Mouse (Mus musculus) forebrain, embryonic 13.5 days (tissue): ENCODE data around the gene Lsp1. TPM values are rescaled to one million over a fixed set of nuclear protein-coding genes. Genes with fewer than 3 reads are reported as not detected.

ENCODE experiments used
- ATAC-seq: fragments of 200-750 bp; cut with Nextera tagmentation; 2 replicates; pipeline ENCODE4 v1.8.0; 2017
- H3K27ac ChIP-seq: fragments of 300-500 bp; sonication (generic); 2 replicates; pipeline ENCODE4 v1.5.1; 2015; ENCODE audit warnings: inconsistent platforms, mild to moderate bottlenecking, moderate library complexity
- H3K27me3 ChIP-seq: fragments of 300-500 bp; sonication (generic); 2 replicates; pipeline ENCODE4 v1.6.1; 2015; ENCODE audit warnings: mild to moderate bottlenecking, inconsistent platforms
- H3K36me3 ChIP-seq: fragments of 300-500 bp; sonication (generic); 2 replicates; pipeline ENCODE4 v1.6.1; 2015; ENCODE audit warnings: mild to moderate bottlenecking, inconsistent platforms; ENCODE audit not compliant: poor library complexity, severe bottlenecking
- H3K4me1 ChIP-seq: fragments of 300-500 bp; sonication (generic); 2 replicates; pipeline ENCODE4 v1.6.1; 2015; ENCODE audit warnings: inconsistent platforms
- H3K4me2 ChIP-seq: fragments of 300-500 bp; sonication (generic); 2 replicates; pipeline ENCODE4 v1.6.1; 2015; ENCODE audit warnings: inconsistent platforms, mild to moderate bottlenecking, moderate library complexity
- H3K4me3 ChIP-seq: fragments of 300-500 bp; sonication (generic); 2 replicates; pipeline ENCODE4 v1.5.1; 2015; ENCODE audit warnings: mild to moderate bottlenecking, inconsistent platforms
- H3K9ac ChIP-seq: fragments of 300-500 bp; sonication (generic); 2 replicates; pipeline ENCODE4 v1.6.1; 2015; ENCODE audit warnings: mild to moderate bottlenecking, inconsistent platforms
- H3K9me3 ChIP-seq: fragments of 300-500 bp; sonication (generic); replicated peaks from 2 replicates; pipeline ENCODE4 v1.6.1; 2016; ENCODE audit warnings: inconsistent platforms
- WGBS: fragments of 180-500 bp; shearing (Covaris S2); methylation state at CpG from one replicate; pipeline ENCODE4 v1.1.7; 2015; 5-methylcytosine and 5-hydroxymethylcytosine counted together
- polyA plus RNA-seq: library from polyadenylated mRNA; unstranded; fragments of >200 nt; fragmentation: Nextera tagmentation; extraction: Ambion mirVana; gene quantifications from 2 replicates; pipeline ENCODE4 v1.2.1, GENCODE M21; 2015

Gene Lsp1
- polyA plus RNA-seq, 1 experiment from 2014 or later = 4.2 TPM

- 75% methylated on average over 6 of the region's 6 CpGs for WGBS
- Histone ChIP-seq H3K27ac (no peak overlapping the region), H3K36me3 (no peaks in the 10 kb centered on the region), H3K4me2 (no peak overlapping the region), H3K4me1 (no peaks in the 10 kb centered on the region), H3K27me3 (no peaks in the 10 kb centered on the region), H3K4me3 (no peak overlapping the region), H3K9ac (no peak overlapping the region), H3K9me3 (no peaks in the 10 kb centered on the region)
- no peak for ATAC-seq
Observed at GRCm38 (mm10) chr7:142449038-142449617, 11.5 kb upstream of the Lsp1 start.

- Histone ChIP-seq H3K4me3 (no peak overlapping the region), H3K4me1 (peaks cover 22% of the 10 kb centered on the region), H3K36me3 (no peaks in the 10 kb centered on the region), H3K9me3 (no peaks in the 10 kb centered on the region), H3K9ac (no peak overlapping the region), H3K27me3 (no peaks in the 10 kb centered on the region), H3K4me2 (no peak overlapping the region), H3K27ac (no peak overlapping the region)
- ATAC-seq = no peak
- 17% methylated on average over 1 of the region's 1 CpGs for WGBS
Observed at GRCm38 (mm10) chr7:142454706-142455105, 5.9 kb upstream of the Lsp1 start.

- Histone ChIP-seq H3K9me3 (no peaks in the 10 kb centered on the region), H3K9ac (no peak overlapping the region), H3K27me3 (no peaks in the 10 kb centered on the region), H3K4me1 (peaks cover 22% of the 10 kb centered on the region), H3K36me3 (no peaks in the 10 kb centered on the region), H3K4me2 (no peak overlapping the region), H3K4me3 (no peak overlapping the region), H3K27ac (no peak overlapping the region)
- ATAC-seq = no peak
- 53% methylated on average over 2 of the region's 2 CpGs for WGBS
Observed at GRCm38 (mm10) chr7:142455251-142455650, 5.4 kb upstream of the Lsp1 start.

- Histone ChIP-seq H3K9me3 (no peaks in the 10 kb centered on the region), H3K4me1 (peaks cover 22% of the 10 kb centered on the region), H3K27me3 (no peaks in the 10 kb centered on the region), H3K27ac (peak overlapping the region; percentile 57), H3K9ac (no peak overlapping the region), H3K36me3 (no peaks in the 10 kb centered on the region), H3K4me3 (no peak overlapping the region), H3K4me2 (no peak overlapping the region)
- ATAC-seq = peak; percentile 4; the same call in 1 of the 2 replicates
- WGBS = 81% methylated on average over 3 of the region's 3 CpGs
Observed at GRCm38 (mm10) chr7:142456806-142457205, 3.8 kb upstream of the Lsp1 start.

GRCm38 (mm10) chr7:142457227-142457811, 3.3 kb upstream of the Lsp1 start:
- 16% methylated on average over 3 of the region's 3 CpGs for WGBS
- H3K4me3 ChIP-seq = no peak overlapping the region
- peak; percentile 79 for ATAC-seq

GRCm38 (mm10) chr7:142458026-142458425, 2.6 kb upstream of the Lsp1 start:
- WGBS = 30% methylated on average over 2 of the region's 2 CpGs
- peak overlapping the region; percentile 60 for H3K27ac ChIP-seq
- H3K27me3 ChIP-seq = no peaks in the 10 kb centered on the region
- H3K4me3 ChIP-seq = no peak overlapping the region
- H3K9me3 ChIP-seq = no peaks in the 10 kb centered on the region
- no peaks in the 10 kb centered on the region for H3K36me3 ChIP-seq
- H3K4me2 ChIP-seq = no peak overlapping the region
- H3K4me1 ChIP-seq = peaks cover 22% of the 10 kb centered on the region
- H3K9ac ChIP-seq = no peak overlapping the region
- no peak for ATAC-seq

More at GRCm38 (mm10) chr7:142457227-142457811, 3.3 kb upstream of the Lsp1 start:
- Histone ChIP-seq H3K36me3 (no peaks in the 10 kb centered on the region), H3K9ac (no peak overlapping the region), H3K4me2 (no peak overlapping the region), H3K27me3 (no peaks in the 10 kb centered on the region), H3K27ac (peak overlapping the region; percentile 60), H3K9me3 (no peaks in the 10 kb centered on the region), H3K4me1 (peaks cover 22% of the 10 kb centered on the region)

- 90% methylated on average over 5 of the region's 5 CpGs for WGBS
- no peaks in the 10 kb centered on the region for H3K9me3 ChIP-seq
- no peak overlapping the region for H3K27ac ChIP-seq
- no peak overlapping the region for H3K4me3 ChIP-seq
- ATAC-seq = no peak
- no peaks in the 10 kb centered on the region for H3K36me3 ChIP-seq
- H3K27me3 ChIP-seq = no peaks in the 10 kb centered on the region
- H3K4me2 ChIP-seq = no peak overlapping the region
- H3K9ac ChIP-seq = no peak overlapping the region
- peaks cover 22% of the 10 kb centered on the region for H3K4me1 ChIP-seq
Observed at GRCm38 (mm10) chr7:142458676-142459298, 1.8 kb upstream of the Lsp1 start.

- H3K27ac ChIP-seq = no peak overlapping the region
- no peak overlapping the region for H3K4me3 ChIP-seq
- H3K9me3 ChIP-seq = no peaks in the 10 kb centered on the region
- no peak overlapping the region for H3K9ac ChIP-seq
- H3K27me3 ChIP-seq = no peaks in the 10 kb centered on the region
- H3K4me1 ChIP-seq = peaks cover 22% of the 10 kb centered on the region
- no peak for ATAC-seq
- H3K36me3 ChIP-seq = no peaks in the 10 kb centered on the region
- WGBS = 89% methylated on average over 2 of the region's 2 CpGs
- no peak overlapping the region for H3K4me2 ChIP-seq
Observed at GRCm38 (mm10) chr7:142459299-142459691, 1.3 kb upstream of the Lsp1 start.

GRCm38 (mm10) chr7:142461446-142461845, 837 bp downstream of the Lsp1 start:
- Histone ChIP-seq H3K27ac (no peak overlapping the region), H3K9ac (no peak overlapping the region), H3K4me2 (no peak overlapping the region), H3K27me3 (no peaks in the 10 kb centered on the region), H3K4me1 (peaks cover 18% of the 10 kb centered on the region), H3K9me3 (no peaks in the 10 kb centered on the region), H3K4me3 (no peak overlapping the region), H3K36me3 (no peaks in the 10 kb centered on the region)
- ATAC-seq = no peak
- 90% methylated on average over 2 of the region's 2 CpGs for WGBS

- no peak overlapping the region for H3K4me3 ChIP-seq
- no peaks in the 10 kb centered on the region for H3K36me3 ChIP-seq
- no peak overlapping the region for H3K9ac ChIP-seq
- H3K9me3 ChIP-seq = no peaks in the 10 kb centered on the region
- H3K4me1 ChIP-seq = peaks cover 11% of the 10 kb centered on the region
- H3K27me3 ChIP-seq = no peaks in the 10 kb centered on the region
- no peak overlapping the region for H3K4me2 ChIP-seq
- H3K27ac ChIP-seq = no peak overlapping the region
- ATAC-seq = no peak
- WGBS = 90% methylated on average over 6 of the region's 6 CpGs
Observed at GRCm38 (mm10) chr7:142462190-142462589, 1.6 kb downstream of the Lsp1 start.

GRCm38 (mm10) chr7:142462594-142463078, 2.0 kb downstream of the Lsp1 start:
- H3K4me2 ChIP-seq = no peak overlapping the region
- no peaks in the 10 kb centered on the region for H3K9me3 ChIP-seq
- 81% methylated on average over 4 of the region's 4 CpGs for WGBS
- no peaks in the 10 kb centered on the region for H3K36me3 ChIP-seq
- peaks cover 7% of the 10 kb centered on the region for H3K4me1 ChIP-seq
- no peak for ATAC-seq
- H3K27me3 ChIP-seq = no peaks in the 10 kb centered on the region
- H3K27ac ChIP-seq = no peak overlapping the region
- H3K9ac ChIP-seq = no peak overlapping the region
- no peak overlapping the region for H3K4me3 ChIP-seq

GRCm38 (mm10) chr7:142470171-142470691, 9.6 kb downstream of the Lsp1 start:
- H3K27ac ChIP-seq = no peak overlapping the region
- H3K4me1 ChIP-seq = peaks cover 23% of the 10 kb centered on the region
- 88% methylated on average over 7 of the region's 7 CpGs for WGBS
- no peak overlapping the region for H3K9ac ChIP-seq
- H3K36me3 ChIP-seq = no peaks in the 10 kb centered on the region
- ATAC-seq = no peak
- no peak overlapping the region for H3K4me3 ChIP-seq
- H3K4me2 ChIP-seq = no peak overlapping the region
- H3K27me3 ChIP-seq = no peaks in the 10 kb centered on the region
- no peaks in the 10 kb centered on the region for H3K9me3 ChIP-seq
